Mouse (Mus musculus) hindbrain, embryonic 16.5 days (tissue): ENCODE measurements around the gene Trnp1. TPM values are rescaled to one million over a fixed set of nuclear protein-coding genes. Genes with fewer than 3 reads are reported as not detected.

Experiments used
- ATAC-seq: fragments of 200-750 bp; cut with Nextera tagmentation; 2 replicates; pipeline ENCODE4 v1.8.0; 2017; ENCODE audit warnings: moderate TSS enrichment, moderate library complexity
- H3K27ac ChIP-seq: fragments of 300-500 bp; sonication (generic); 2 replicates; pipeline ENCODE4 v1.5.1; 2014; ENCODE audit warnings: low read depth, mild to moderate bottlenecking, control low read depth, low read length, moderate library complexity
- H3K27me3 ChIP-seq: fragments of 300-500 bp; sonication (generic); replicated peaks from 2 replicates; pipeline ENCODE4 v1.6.1; 2014; ENCODE audit warnings: low read length; ENCODE audit not compliant: control insufficient read depth, insufficient read depth
- H3K36me3 ChIP-seq: fragments of 300-500 bp; sonication (generic); 2 replicates; pipeline ENCODE4 v1.6.1; 2014; ENCODE audit warnings: mild to moderate bottlenecking, low read length, moderate library complexity, mixed read lengths; ENCODE audit not compliant: control insufficient read depth, insufficient read depth
- H3K4me1 ChIP-seq: fragments of 300-500 bp; sonication (generic); 2 replicates; pipeline ENCODE4 v1.6.1; 2014; ENCODE audit warnings: low read depth, low read length; ENCODE audit not compliant: control insufficient read depth, insufficient read depth
- H3K4me2 ChIP-seq: fragments of 300-500 bp; sonication (generic); 2 replicates; pipeline ENCODE4 v1.6.1; 2014; ENCODE audit warnings: mild to moderate bottlenecking, low read length, control low read depth, moderate library complexity
- H3K4me3 ChIP-seq: fragments of 300-500 bp; sonication (generic); 2 replicates; pipeline ENCODE4 v1.5.1; 2014; ENCODE audit warnings: mild to moderate bottlenecking, low read length, control low read depth, moderate library complexity
- H3K9ac ChIP-seq: fragments of 300-500 bp; sonication (generic); 2 replicates; pipeline ENCODE4 v1.6.1; 2014; ENCODE audit warnings: low read depth, mild to moderate bottlenecking, control low read depth, low read length, moderate library complexity
- H3K9me3 ChIP-seq: fragments of 300-500 bp; sonication (generic); 2 replicates; pipeline ENCODE4 v1.6.1; 2014; ENCODE audit warnings: mild to moderate bottlenecking, low read length, moderate library complexity; ENCODE audit not compliant: control insufficient read depth
- WGBS: fragments of 180-500 bp; shearing (Covaris S2); extraction: QIAGEN DNeasy Blood & Tissue Kit; methylation state at CpG from one replicate; pipeline ENCODE4 v1.1.7; 2014; 5-methylcytosine and 5-hydroxymethylcytosine counted together
- polyA plus RNA-seq: library from polyadenylated mRNA; unstranded; fragments of >200 nt; fragmentation: Nextera tagmentation; extraction: Ambion mirVana; gene quantifications from 2 replicates; pipeline ENCODE4 v1.2.1, GENCODE M21; 2015

Gene Trnp1
- polyA plus RNA-seq, 1 experiment from 2014 or later, result 5.8 TPM

DNA sequence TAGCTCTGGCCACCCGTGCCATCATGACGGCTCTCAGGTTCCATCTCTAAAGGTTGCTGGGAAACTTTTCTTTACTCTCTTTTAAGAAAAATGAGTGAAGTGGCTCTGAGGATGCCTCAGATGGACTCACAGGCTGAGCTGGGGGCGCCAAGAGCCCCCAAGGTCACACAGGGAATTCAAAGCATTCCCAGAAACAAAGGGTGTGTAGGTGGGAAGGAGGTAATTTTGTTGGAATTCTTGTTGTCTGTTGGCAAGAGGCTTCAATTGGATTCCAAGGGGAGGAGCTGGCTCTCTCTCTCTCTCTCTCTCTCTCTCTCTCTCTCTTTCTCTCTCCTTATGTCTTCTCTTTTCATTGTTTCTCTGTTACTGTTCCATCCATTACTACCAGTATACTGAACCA, 56.2 kb downstream of the Trnp1 start:
- H3K9me3 ChIP-seq, result no peaks in the 10 kb centered on the region
- H3K4me1 ChIP-seq, result peaks cover 13% of the 10 kb centered on the region
- no peak overlapping the region for H3K4me3 ChIP-seq
- no peaks in the 10 kb centered on the region for H3K27me3 ChIP-seq
- H3K4me2 ChIP-seq, result no peak overlapping the region
- H3K9ac ChIP-seq, result no peak overlapping the region
- 29% methylated on average over 3 of the region's 3 CpGs for WGBS
- no peak for ATAC-seq
- no peaks in the 10 kb centered on the region for H3K36me3 ChIP-seq
- H3K27ac ChIP-seq, result no peak overlapping the region; the same call in 1 of the 2 replicates

Other genes with a start within 250 kb of the Trnp1 start
- 0.44 and 0.54 TPM in 2 replicates for gene Sytl1, start 235.4 kb downstream of the Trnp1 start, polyA plus RNA-seq
- gene Tmem222, start 220.8 kb downstream of the Trnp1 start, polyA plus RNA-seq, result 121 and 130 TPM in 2 replicates
- gene Wdtc1, start 145.1 kb downstream of the Trnp1 start, polyA plus RNA-seq, result 18.8 and 21.3 TPM in 2 replicates
- gene Slc9a1, start 128.8 kb downstream of the Trnp1 start, polyA plus RNA-seq, result 9.8 and 9.9 TPM in 2 replicates
- 0.32 and 0.36 TPM in 2 replicates for gene Tent5b, start 18.4 kb downstream of the Trnp1 start, polyA plus RNA-seq
- gene Kdf1, start 20.4 kb upstream of the Trnp1 start, polyA plus RNA-seq, result 0.39 and 0.50 TPM in 2 replicates
- gene Nudc, start 47.4 kb upstream of the Trnp1 start, polyA plus RNA-seq, result 246 and 265 TPM in 2 replicates
- gene Nr0b2, start 54.8 kb upstream of the Trnp1 start, polyA plus RNA-seq, result 0.36 TPM in 1 of 2 replicates, not detected in the other
- 5.9 and 7.6 TPM in 2 replicates for gene Gpatch3, start 76.2 kb upstream of the Trnp1 start, polyA plus RNA-seq
- gene Gpn2, start 85.8 kb upstream of the Trnp1 start, polyA plus RNA-seq, result 16.6 and 16.9 TPM in 2 replicates
- gene Sfn, start 103.6 kb upstream of the Trnp1 start, polyA plus RNA-seq, result 2.1 and 2.2 TPM in 2 replicates
- gene Zdhhc18, start 151.6 kb upstream of the Trnp1 start, polyA plus RNA-seq, result 3.6 and 3.7 TPM in 2 replicates
- 14.1 and 15.9 TPM in 2 replicates for gene Pigv, start 174.1 kb upstream of the Trnp1 start, polyA plus RNA-seq